Mouse (Mus musculus): ENCODE data around the gene Lrr1. TPM values are rescaled to one million over a fixed set of nuclear protein-coding genes. Genes with fewer than 3 reads are reported as not detected.

The Lrr1 gene
- polyA plus RNA-seq, 1 experiment = 5.1 TPM

- H3ac ChIP-seq (ENCODE audit: control insufficient read depth, insufficient read length) = peak overlapping the region; percentile 83
- H3K4me3 ChIP-seq = peak overlapping the region; percentile 62
- H3K4me2 ChIP-seq (ENCODE audit: low read depth) = peak overlapping the region; percentile 89
- no peak for TF ChIP-seq TCF12 (IDR thresholded peaks at IDR 0.05; ENCODE audit: insufficient read depth, poor library complexity, severe bottlenecking)
- no peak for TF ChIP-seq POLR2AphosphoS2 (IDR thresholded peaks at IDR 0.05; ENCODE audit: insufficient read length, low read depth)
- TF ChIP-seq TCF3 (IDR thresholded peaks at IDR 0.05; ENCODE audit: insufficient read length, low read depth) = no peak
- TF ChIP-seq MYOG (IDR thresholded peaks at IDR 0.05; ENCODE audit: control insufficient read depth in 1 of 3, insufficient read depth in 1 of 3, insufficient read length in 2 of 3, low read depth in 2 of 3) = no peak
- TF ChIP-seq USF1 (IDR thresholded peaks at IDR 0.05; ENCODE audit: low read depth) = no peak
- no peak for TF ChIP-seq SRF (IDR thresholded peaks at IDR 0.05; ENCODE audit: control insufficient read depth, insufficient read length, low read depth)
- TF ChIP-seq REST (IDR thresholded peaks at IDR 0.05; ENCODE audit: insufficient read depth, insufficient read length) = no peak
- TF ChIP-seq E2F4 (IDR thresholded peaks at IDR 0.05; ENCODE audit: insufficient read depth) = no peak
- no peak for TF ChIP-seq CEBPB (IDR thresholded peaks at IDR 0.05; ENCODE audit: insufficient read depth, poor library complexity, severe bottlenecking)
- TF ChIP-seq MAX (IDR thresholded peaks at IDR 0.05; ENCODE audit: low read depth) = no peak
- TF ChIP-seq MYOD1 (IDR thresholded peaks at IDR 0.05; ENCODE audit: control insufficient read depth in 1 of 3, insufficient read length in 2 of 3, low read depth in 2 of 3) = no peak
- TF ChIP-seq POLR2A (IDR thresholded peaks at IDR 0.05; ENCODE audit: insufficient read length, low read depth) = no peak
- peaks cover 51% of the 10 kb centered on the region for H3K79me2 ChIP-seq (ENCODE audit: control insufficient read depth, insufficient read depth)
- peaks cover 6% of the 10 kb centered on the region for H3K36me3 ChIP-seq (ENCODE audit: control insufficient read depth, insufficient read depth)
- H3K27me3 ChIP-seq (ENCODE audit: control insufficient read depth, insufficient read depth, insufficient read length) = no peaks in the 10 kb centered on the region
These were observed 16.0 kb downstream of the Lrr1 start for GRCm38 (mm10) chr12:69184342-69185295.

- peak overlapping the region; percentile 89 for H3K4me2 ChIP-seq (ENCODE audit: low read depth)
- H3K36me3 ChIP-seq (ENCODE audit: control insufficient read depth, insufficient read depth) = peaks cover 12% of the 10 kb centered on the region
- no peak for TF ChIP-seq E2F4 (IDR thresholded peaks at IDR 0.05; ENCODE audit: insufficient read depth)
- TF ChIP-seq USF1 (IDR thresholded peaks at IDR 0.05; ENCODE audit: low read depth) = no peak
- no peak for TF ChIP-seq REST (IDR thresholded peaks at IDR 0.05; ENCODE audit: insufficient read depth, insufficient read length)
- TF ChIP-seq SRF (IDR thresholded peaks at IDR 0.05; ENCODE audit: control insufficient read depth, insufficient read length, low read depth) = no peak
- no peak for TF ChIP-seq TCF3 (IDR thresholded peaks at IDR 0.05; ENCODE audit: insufficient read length, low read depth)
- TF ChIP-seq MAX (IDR thresholded peaks at IDR 0.05; ENCODE audit: low read depth) = no peak
- no peak for TF ChIP-seq TCF12 (IDR thresholded peaks at IDR 0.05; ENCODE audit: insufficient read depth, poor library complexity, severe bottlenecking)
- no peak for TF ChIP-seq MYOG (IDR thresholded peaks at IDR 0.05; ENCODE audit: control insufficient read depth in 1 of 3, insufficient read depth in 1 of 3, insufficient read length in 2 of 3, low read depth in 2 of 3)
- no peak for TF ChIP-seq CEBPB (IDR thresholded peaks at IDR 0.05; ENCODE audit: insufficient read depth, poor library complexity, severe bottlenecking)
- TF ChIP-seq MYOD1 (IDR thresholded peaks at IDR 0.05; ENCODE audit: control insufficient read depth in 1 of 3, insufficient read length in 2 of 3, low read depth in 2 of 3) = no peak
- no peak for TF ChIP-seq POLR2A (IDR thresholded peaks at IDR 0.05; ENCODE audit: insufficient read length, low read depth)
- no peak for TF ChIP-seq POLR2AphosphoS2 (IDR thresholded peaks at IDR 0.05; ENCODE audit: insufficient read length, low read depth)
- peak overlapping the region; percentile 83 for H3ac ChIP-seq (ENCODE audit: control insufficient read depth, insufficient read length)
- peak overlapping the region; percentile 62 for H3K4me3 ChIP-seq
- H3K79me2 ChIP-seq (ENCODE audit: control insufficient read depth, insufficient read depth) = peaks cover 51% of the 10 kb centered on the region
- H3K27me3 ChIP-seq (ENCODE audit: control insufficient read depth, insufficient read depth, insufficient read length) = no peaks in the 10 kb centered on the region
These were observed 16.8 kb downstream of the Lrr1 start for GRCm38 (mm10) chr12:69185371-69185770.

- no peak overlapping the region for H3K4me3 ChIP-seq
- TF ChIP-seq POLR2AphosphoS2 (IDR thresholded peaks at IDR 0.05; ENCODE audit: insufficient read length, low read depth) (no peak), E2F4 (IDR thresholded peaks at IDR 0.05; ENCODE audit: insufficient read depth) (no peak), REST (IDR thresholded peaks at IDR 0.05; ENCODE audit: insufficient read depth, insufficient read length) (no peak), MYOG (IDR thresholded peaks at IDR 0.05; ENCODE audit: control insufficient read depth in 1 of 3, insufficient read depth in 1 of 3, insufficient read length in 2 of 3, low read depth in 2 of 3) (no peak), POLR2A (IDR thresholded peaks at IDR 0.05; ENCODE audit: insufficient read length, low read depth) (no peak), USF1 (IDR thresholded peaks at IDR 0.05; ENCODE audit: low read depth) (no peak), SRF (IDR thresholded peaks at IDR 0.05; ENCODE audit: control insufficient read depth, insufficient read length, low read depth) (no peak), MYOD1 (IDR thresholded peaks at IDR 0.05; ENCODE audit: control insufficient read depth in 1 of 3, insufficient read length in 2 of 3, low read depth in 2 of 3) (no peak), TCF3 (IDR thresholded peaks at IDR 0.05; ENCODE audit: insufficient read length, low read depth) (no peak), TCF12 (IDR thresholded peaks at IDR 0.05; ENCODE audit: insufficient read depth, poor library complexity, severe bottlenecking) (no peak), MAX (IDR thresholded peaks at IDR 0.05; ENCODE audit: low read depth) (no peak), CEBPB (IDR thresholded peaks at IDR 0.05; ENCODE audit: insufficient read depth, poor library complexity, severe bottlenecking) (no peak)
- H3K79me2 ChIP-seq (ENCODE audit: control insufficient read depth, insufficient read depth) = peaks cover 51% of the 10 kb centered on the region
- peak overlapping the region; percentile 21 for H3K4me2 ChIP-seq (ENCODE audit: low read depth)
- H3ac ChIP-seq (ENCODE audit: control insufficient read depth, insufficient read length) = no peak overlapping the region
- H3K27me3 ChIP-seq (ENCODE audit: control insufficient read depth, insufficient read depth, insufficient read length) = no peaks in the 10 kb centered on the region
- peaks cover 12% of the 10 kb centered on the region for H3K36me3 ChIP-seq (ENCODE audit: control insufficient read depth, insufficient read depth)
These were observed 18.3 kb downstream of the Lrr1 start for GRCm38 (mm10) chr12:69186811-69187471.

- Histone ChIP-seq H3K4me2 (ENCODE audit: low read depth) (no peak overlapping the region), H3ac (ENCODE audit: control insufficient read depth, insufficient read length) (no peak overlapping the region), H3K4me3 (no peak overlapping the region), H3K27me3 (ENCODE audit: control insufficient read depth, insufficient read depth, insufficient read length) (no peaks in the 10 kb centered on the region), H3K79me2 (ENCODE audit: control insufficient read depth, insufficient read depth) (peaks cover 44% of the 10 kb centered on the region), H3K36me3 (ENCODE audit: control insufficient read depth, insufficient read depth) (peaks cover 6% of the 10 kb centered on the region)
- no peak for TF ChIP-seq POLR2A (IDR thresholded peaks at IDR 0.05; ENCODE audit: insufficient read length, low read depth)
- TF ChIP-seq MYOG (IDR thresholded peaks at IDR 0.05; ENCODE audit: control insufficient read depth in 1 of 3, insufficient read depth in 1 of 3, insufficient read length in 2 of 3, low read depth in 2 of 3) = no peak
- no peak for TF ChIP-seq MYOD1 (IDR thresholded peaks at IDR 0.05; ENCODE audit: control insufficient read depth in 1 of 3, insufficient read length in 2 of 3, low read depth in 2 of 3)
- no peak for TF ChIP-seq TCF12 (IDR thresholded peaks at IDR 0.05; ENCODE audit: insufficient read depth, poor library complexity, severe bottlenecking)
- no peak for TF ChIP-seq TCF3 (IDR thresholded peaks at IDR 0.05; ENCODE audit: insufficient read length, low read depth)
- TF ChIP-seq MAX (IDR thresholded peaks at IDR 0.05; ENCODE audit: low read depth) = no peak
- no peak for TF ChIP-seq SRF (IDR thresholded peaks at IDR 0.05; ENCODE audit: control insufficient read depth, insufficient read length, low read depth)
These were observed 21.5 kb downstream of the Lrr1 start for GRCm38 (mm10) chr12:69190074-69190473.

Measured in myocyte (in vitro differentiated cells).